Mouse (Mus musculus) layer of hippocampus, adult 9-11 months (tissue): ENCODE results near the gene Ets1.

Source experiments
- DNase-seq: peaks from one replicate; pipeline ENCODE4 v3.0.0; 2022

Gene Ets1

DNA sequence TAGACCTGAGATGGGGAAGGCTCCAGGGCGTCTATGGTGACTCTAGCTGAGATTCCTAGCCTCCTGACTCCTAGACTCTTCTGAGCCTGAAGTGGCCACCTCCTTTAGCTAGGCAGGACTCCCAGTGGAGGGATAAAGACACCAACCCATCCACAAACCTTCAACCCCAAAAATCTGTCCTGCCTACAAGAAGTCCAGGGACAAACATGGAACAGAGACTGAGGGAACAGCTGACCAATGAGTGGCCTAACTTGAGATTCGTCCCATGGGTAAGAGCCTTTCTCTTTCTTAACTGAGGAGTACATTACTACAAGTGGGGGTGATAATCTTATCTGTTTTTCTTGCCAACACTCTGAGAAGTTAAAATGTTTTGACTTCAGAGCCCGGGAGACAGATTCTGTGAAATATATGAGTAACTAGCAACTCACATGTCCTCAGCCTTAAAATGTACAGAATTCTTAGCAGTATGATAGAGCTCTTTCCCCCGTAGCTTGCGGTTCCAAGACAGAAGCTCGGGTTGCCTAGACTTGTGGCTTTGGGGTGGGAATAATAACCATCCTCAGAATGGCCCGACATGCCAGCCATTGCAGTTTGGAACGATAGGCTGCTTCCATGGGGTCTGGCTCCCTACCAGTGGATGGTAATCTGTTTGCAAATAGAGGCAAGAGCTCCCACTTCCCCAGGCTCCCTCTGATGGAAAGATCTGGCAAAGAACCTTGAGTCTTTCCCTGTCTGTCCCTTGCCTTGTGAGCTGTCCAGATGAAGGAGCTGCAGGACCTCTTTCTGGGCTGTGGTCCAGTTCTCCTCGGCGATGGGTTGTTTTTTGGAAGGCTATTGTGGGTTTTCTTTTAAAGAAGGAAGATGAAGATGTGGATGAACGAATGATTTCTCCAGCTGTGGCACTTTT is 30.8 kb downstream of the Ets1 start:
- DNase-seq, result no peak

DNA sequence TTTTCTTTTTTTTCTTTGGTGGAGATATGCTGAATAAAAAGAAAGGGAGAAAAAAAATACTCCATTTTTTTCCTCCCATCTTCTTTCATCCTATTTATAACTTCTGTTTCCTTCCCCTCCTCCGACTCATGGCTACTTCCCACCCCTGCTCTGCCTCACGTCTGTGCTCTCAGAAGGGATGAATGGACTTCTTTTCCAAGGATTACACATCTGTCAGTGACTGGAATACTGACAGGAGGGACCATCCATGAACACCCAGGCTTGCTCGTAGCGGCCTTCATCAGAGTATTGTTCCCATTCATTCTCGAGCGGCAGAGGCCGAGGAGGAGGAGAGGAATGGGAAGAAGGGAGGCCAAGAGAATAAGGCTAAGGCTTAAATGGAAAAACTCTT is 31.5 kb downstream of the Ets1 start:
- no peak for DNase-seq

GRCm38 (mm10) chr9:32668075-32668673 is 32.2 kb downstream of the Ets1 start:
- DNase-seq, result peak; percentile 21

DNA sequence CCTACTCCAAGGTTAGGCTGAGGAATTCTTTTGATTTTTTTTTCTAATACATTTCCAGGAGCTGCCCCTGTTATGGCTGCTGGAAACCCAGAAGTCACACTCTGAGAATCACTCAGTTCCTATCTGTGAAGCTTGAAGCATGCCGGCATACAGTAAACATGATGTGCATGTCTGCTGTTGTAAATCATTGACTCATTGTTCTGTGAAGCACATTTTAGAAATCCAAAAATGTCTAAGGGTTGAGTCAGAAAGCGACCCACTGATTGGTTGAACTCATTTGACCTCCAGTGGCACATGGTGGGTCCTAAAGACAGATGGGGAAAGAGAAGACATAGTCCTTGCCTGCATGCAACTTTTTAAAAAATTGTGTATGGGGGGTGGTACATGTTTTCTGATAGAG is 33.4 kb downstream of the Ets1 start:
- DNase-seq, result no peak

DNA sequence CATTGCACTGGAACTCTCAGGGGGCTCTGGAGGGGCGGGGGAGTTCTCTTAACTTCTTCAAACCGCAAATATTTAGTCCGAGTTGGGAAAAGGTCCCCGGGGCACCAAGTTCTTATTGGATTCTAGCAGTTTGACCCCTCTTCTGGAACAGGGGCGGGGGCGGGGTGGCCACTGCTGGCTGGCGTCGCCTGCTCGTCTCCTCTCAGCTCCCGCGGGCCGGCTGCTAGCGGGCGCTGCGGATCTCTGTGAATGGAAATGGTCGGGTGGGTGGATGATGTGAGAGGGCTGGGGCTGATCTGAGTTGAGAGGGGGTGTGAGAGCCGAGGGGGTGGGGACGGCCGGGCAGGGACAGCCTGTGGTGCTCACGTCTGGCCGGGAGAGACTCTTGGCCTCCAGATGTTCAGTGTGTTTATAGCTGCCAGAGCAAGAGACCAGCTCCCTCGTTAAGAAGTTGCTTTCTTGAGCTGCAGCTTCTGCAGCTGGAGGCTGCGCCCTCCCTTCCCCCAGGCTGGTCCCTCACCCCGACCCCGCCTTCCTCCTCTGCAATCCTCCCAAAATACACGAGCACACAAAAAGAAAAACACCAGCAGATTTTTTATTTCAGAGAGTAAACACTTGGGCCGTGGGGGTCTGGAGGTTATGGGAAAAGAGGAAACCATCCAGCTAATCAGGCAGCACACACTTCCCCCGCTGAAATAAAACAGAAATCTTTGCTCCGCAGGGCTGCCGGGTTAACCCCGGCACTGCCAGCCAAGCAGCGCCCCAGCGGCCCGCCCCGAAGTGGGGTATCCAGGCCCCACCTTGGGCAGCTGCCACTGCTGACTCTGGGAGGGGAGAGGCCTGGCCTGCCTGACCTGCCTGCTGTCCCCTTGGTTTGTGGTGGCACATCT is 36.2 kb downstream of the Ets1 start:
- DNase-seq, result peak; percentile 15

- no peak for DNase-seq
Measured at GRCm38 (mm10) chr9:32673923-32674322, 37.9 kb downstream of the Ets1 start.

- DNase-seq, result no peak
Measured at GRCm38 (mm10) chr9:32675671-32676409, 39.8 kb downstream of the Ets1 start.

DNA sequence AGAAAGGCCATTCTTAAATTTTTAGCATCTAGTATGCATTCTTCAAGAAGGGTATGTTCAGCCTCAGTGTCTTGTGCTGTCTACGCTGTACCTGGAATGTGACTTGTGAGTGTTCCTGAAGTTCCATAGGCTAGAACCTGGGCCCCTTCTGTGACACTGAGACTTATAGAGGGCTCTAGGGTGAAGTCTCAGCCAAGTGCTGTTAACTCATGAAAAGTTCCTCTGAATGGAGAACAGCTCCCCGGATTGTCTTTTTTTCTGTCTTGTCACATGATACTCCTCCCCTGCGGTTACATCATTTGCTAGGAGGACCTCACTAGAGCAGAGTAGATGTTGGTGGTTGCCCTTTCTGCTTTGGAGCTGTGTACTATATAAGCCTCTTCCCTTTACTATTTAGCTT is 40.5 kb downstream of the Ets1 start:
- no peak for DNase-seq

GRCm38 (mm10) chr9:32677646-32678045 is 41.6 kb downstream of the Ets1 start:
- no peak for DNase-seq

DNA sequence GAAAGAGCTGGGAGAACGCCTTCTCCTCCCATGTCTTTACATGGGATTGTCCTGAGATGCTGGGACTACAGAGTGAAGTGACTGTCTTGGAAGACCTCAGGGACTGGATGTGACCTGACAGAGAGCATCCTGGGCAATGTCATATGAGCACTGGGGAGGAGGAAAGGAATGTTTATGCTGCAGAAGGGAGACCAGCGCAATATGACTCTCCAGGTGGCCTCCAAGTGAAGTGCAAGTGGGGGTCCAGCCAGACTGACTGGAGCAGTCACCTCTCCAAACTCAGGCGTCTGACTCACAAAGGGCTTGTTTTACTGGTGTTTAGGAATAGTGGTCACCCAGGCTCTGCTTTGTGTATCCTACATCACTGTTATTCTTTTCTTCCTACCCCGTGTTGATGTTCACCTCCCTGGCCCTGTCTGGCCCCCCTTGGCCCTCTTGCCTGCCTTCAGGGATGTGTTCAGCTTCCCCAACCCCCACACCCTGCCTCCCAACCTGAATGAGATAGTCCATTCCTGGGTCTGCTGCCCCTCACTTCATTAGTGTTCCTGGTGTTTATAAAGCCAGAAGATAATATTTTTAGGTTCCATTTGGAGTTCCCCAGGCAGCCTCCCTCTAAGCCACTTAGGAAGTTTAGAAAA is 42.2 kb downstream of the Ets1 start:
- no peak for DNase-seq

DNA sequence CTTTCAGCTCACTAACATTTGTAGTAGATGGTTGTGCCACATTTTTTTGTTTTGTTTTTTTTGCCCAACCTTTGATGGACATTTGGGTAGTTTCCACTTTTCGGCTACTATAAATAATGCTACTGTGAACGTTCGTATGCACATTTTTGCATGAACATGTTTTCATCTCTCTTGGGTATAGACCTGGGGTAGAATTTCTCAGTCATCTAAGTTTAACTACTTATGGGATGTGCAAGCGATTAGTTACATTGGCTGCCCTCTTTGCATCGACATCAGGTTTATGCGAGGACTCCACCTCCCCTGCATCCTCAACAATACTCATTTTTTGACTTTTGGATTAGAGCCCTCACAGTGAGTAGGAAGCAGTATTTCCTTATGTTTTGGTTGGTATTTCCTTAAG is 43.5 kb downstream of the Ets1 start:
- no peak for DNase-seq

DNA sequence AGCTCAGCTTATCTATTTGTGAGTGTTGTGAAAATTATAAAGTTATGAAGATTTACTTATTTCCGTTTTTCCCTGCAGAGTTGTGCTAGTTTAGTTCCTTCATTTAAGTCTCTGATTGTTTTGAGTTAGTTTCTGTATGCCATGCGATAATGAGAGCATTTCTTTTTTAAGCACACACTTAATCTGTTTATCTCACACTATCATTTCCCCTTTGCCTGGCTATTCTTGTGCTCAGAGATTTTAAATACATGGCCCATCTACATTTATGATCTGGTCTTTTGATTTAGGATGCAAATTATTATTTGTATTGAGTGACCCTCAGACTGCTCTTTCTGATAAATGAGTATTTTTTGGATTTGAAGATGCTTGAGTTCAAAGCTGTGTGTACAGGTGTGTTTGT is 44.2 kb downstream of the Ets1 start:
- no peak for DNase-seq

GRCm38 (mm10) chr9:32685793-32686558 is 50.0 kb downstream of the Ets1 start:
- DNase-seq, result peak; percentile 32

- DNase-seq, result no peak
Measured at GRCm38 (mm10) chr9:32688351-32688750, 52.3 kb downstream of the Ets1 start.

GRCm38 (mm10) chr9:32691151-32691925 is 55.3 kb downstream of the Ets1 start:
- no peak for DNase-seq

- DNase-seq, result no peak
Measured at GRCm38 (mm10) chr9:32692944-32693343, 56.9 kb downstream of the Ets1 start.

DNA sequence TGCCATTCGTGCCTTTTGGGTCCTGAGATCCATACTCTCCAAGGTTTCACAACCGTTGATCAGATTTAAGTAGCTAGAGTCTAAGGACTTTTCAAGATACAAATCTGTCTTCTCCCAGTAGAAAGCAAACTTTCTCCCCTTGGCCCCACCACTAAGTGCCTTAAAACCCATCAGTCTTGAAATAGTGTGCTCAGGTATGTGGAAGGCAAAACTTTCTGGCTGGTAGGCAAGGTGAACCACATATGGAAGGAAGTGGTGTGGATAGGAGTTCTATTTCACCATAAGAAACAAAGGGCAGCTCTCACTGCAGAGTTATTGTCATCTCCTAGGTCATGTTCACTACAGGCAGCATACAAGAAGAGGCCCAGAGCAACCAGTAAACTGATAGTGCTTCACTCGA is 57.4 kb downstream of the Ets1 start:
- no peak for DNase-seq

- no peak for DNase-seq
Measured at GRCm38 (mm10) chr9:32694111-32694824, 58.2 kb downstream of the Ets1 start.

DNA sequence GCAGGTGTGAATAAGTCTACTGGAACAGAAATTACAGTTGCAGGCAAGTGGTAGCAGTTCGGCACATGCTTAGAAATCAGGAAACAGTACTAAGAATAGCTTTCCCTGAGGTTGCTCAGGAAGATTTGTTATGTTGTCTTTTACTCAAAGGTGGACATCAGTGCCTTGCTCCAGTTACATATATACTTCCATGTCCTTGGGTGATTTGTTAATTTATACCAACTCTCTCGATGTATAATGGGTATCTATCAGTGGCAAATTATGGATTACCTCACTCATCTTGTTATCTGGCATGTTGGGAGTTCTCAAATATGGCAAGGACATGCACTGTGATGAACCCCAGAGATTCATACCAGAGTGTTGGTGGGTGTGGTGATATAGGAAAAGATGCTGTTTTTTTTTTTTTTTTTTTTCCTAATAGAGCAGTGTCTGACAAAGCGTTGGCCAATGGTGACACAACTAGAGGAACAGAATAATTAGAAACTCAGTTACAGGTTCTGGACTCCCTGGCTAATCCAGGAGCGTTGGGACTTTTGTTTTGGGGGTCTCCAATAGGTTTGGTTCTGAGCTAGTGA is 59.0 kb downstream of the Ets1 start:
- no peak for DNase-seq
